Mouse (Mus musculus) embryonic facial prominence, embryonic 11.5 days (tissue): Measurements from ENCODE around the gene Cbr4. TPM values are rescaled to one million over a fixed set of nuclear protein-coding genes. Genes with fewer than 3 reads are reported as not detected.

ENCODE experiments used
- ATAC-seq: fragments of 200-750 bp; cut with Nextera tagmentation; replicated peaks from 2 replicates; pipeline ENCODE4 v1.8.0; 2017; ENCODE audit warnings: low read depth; ENCODE audit not compliant: insufficient number of reproducible peaks, low FRiP score, low TSS enrichment
- DNase-seq: peaks from one replicate; pipeline ENCODE4 v3.0.0-alpha.2; 2015; ENCODE audit warnings: low spot score
- H3K27ac ChIP-seq: fragments of 300-500 bp; sonication (generic); replicated peaks from 2 replicates; pipeline ENCODE4 v1.5.1; 2014; ENCODE audit warnings: mild to moderate bottlenecking, low read depth, low read length, control low read depth
- H3K27me3 ChIP-seq: fragments of 300-500 bp; sonication (generic); 2 replicates; pipeline ENCODE4 v1.6.1; 2014; ENCODE audit warnings: mild to moderate bottlenecking, low read length, moderate library complexity, mixed read lengths; ENCODE audit not compliant: control insufficient read depth, insufficient read depth
- H3K36me3 ChIP-seq: fragments of 300-500 bp; sonication (generic); replicated peaks from 2 replicates; pipeline ENCODE4 v1.6.1; 2014; ENCODE audit warnings: low read depth, mild to moderate bottlenecking, low read length, moderate library complexity, mixed read lengths; ENCODE audit not compliant: control insufficient read depth, insufficient read depth
- H3K4me1 ChIP-seq: fragments of 300-500 bp; sonication (generic); 2 replicates; pipeline ENCODE4 v1.6.1; 2014; ENCODE audit warnings: low read length, mixed read lengths; ENCODE audit not compliant: control insufficient read depth, insufficient read depth
- H3K4me2 ChIP-seq: fragments of 300-500 bp; sonication (generic); 2 replicates; pipeline ENCODE4 v1.6.1; 2014; ENCODE audit warnings: low read depth, mild to moderate bottlenecking, control low read depth, low read length, moderate library complexity
- H3K4me3 ChIP-seq: fragments of 300-500 bp; sonication (generic); 2 replicates; pipeline ENCODE4 v1.5.1; 2014; ENCODE audit warnings: low read depth, low read length, control low read depth
- H3K9ac ChIP-seq: fragments of 300-500 bp; sonication (generic); replicated peaks from 2 replicates; pipeline ENCODE4 v1.6.1; 2014; ENCODE audit warnings: mild to moderate bottlenecking, control low read depth, low read length
- H3K9me3 ChIP-seq: fragments of 300-500 bp; sonication (generic); replicated peaks from 2 replicates; pipeline ENCODE4 v1.6.1; 2016; ENCODE audit warnings: mild to moderate bottlenecking, low read length, inconsistent platforms, mixed read lengths; ENCODE audit not compliant: control insufficient read depth
- WGBS: fragments of 180-500 bp; shearing (Covaris S2); extraction: QIAGEN DNeasy Blood & Tissue Kit; methylation state at CpG from one replicate; pipeline ENCODE4 v1.1.7; 2014; 5-methylcytosine and 5-hydroxymethylcytosine counted together
- polyA plus RNA-seq: library from polyadenylated mRNA; unstranded; fragments of >200 nt; fragmentation: Nextera tagmentation; extraction: Ambion mirVana; gene quantifications from 2 replicates; pipeline ENCODE4 v1.2.1, GENCODE M21; 2014

The Cbr4 gene
- polyA plus RNA-seq, 1 experiment from 2014 or later = 35.1 TPM

GRCm38 (mm10) chr8:61527037-61527436 is 39.5 kb downstream of the Cbr4 start:
- ATAC-seq = no peak
- peaks cover 3% of the 10 kb centered on the region for H3K36me3 ChIP-seq
- WGBS = 90% methylated on average over 14 of the region's 14 CpGs

GRCm38 (mm10) chr8:61528197-61528596 is 40.7 kb downstream of the Cbr4 start:
- no peak overlapping the region for H3K4me2 ChIP-seq
- no peak overlapping the region for H3K9ac ChIP-seq
- no peaks in the 10 kb centered on the region for H3K4me1 ChIP-seq
- H3K27me3 ChIP-seq = no peaks in the 10 kb centered on the region
- no peak overlapping the region for H3K27ac ChIP-seq
- DNase-seq (no peak), ATAC-seq (no peak)
- H3K9me3 ChIP-seq = no peaks in the 10 kb centered on the region
- peaks cover 5% of the 10 kb centered on the region for H3K36me3 ChIP-seq
- WGBS = 93% methylated on average over 9 of the region's 9 CpGs
- no peak overlapping the region for H3K4me3 ChIP-seq

More at GRCm38 (mm10) chr8:61527037-61527436, 39.5 kb downstream of the Cbr4 start:
- H3K4me3 ChIP-seq = no peak overlapping the region
- H3K9me3 ChIP-seq = no peaks in the 10 kb centered on the region
- no peak overlapping the region for H3K4me2 ChIP-seq
- no peak overlapping the region for H3K9ac ChIP-seq
- H3K27me3 ChIP-seq = no peaks in the 10 kb centered on the region
- DNase-seq = no peak
- no peaks in the 10 kb centered on the region for H3K4me1 ChIP-seq
- no peak overlapping the region for H3K27ac ChIP-seq

- ATAC-seq (no peak), DNase-seq (no peak)
- no peak overlapping the region for H3K27ac ChIP-seq
- peaks cover 5% of the 10 kb centered on the region for H3K36me3 ChIP-seq
- H3K4me3 ChIP-seq = no peak overlapping the region
- H3K4me2 ChIP-seq = no peak overlapping the region
- H3K9me3 ChIP-seq = no peaks in the 10 kb centered on the region
- 86% methylated on average over 6 of the region's 6 CpGs for WGBS
- H3K4me1 ChIP-seq = no peaks in the 10 kb centered on the region
- H3K27me3 ChIP-seq = no peaks in the 10 kb centered on the region
- no peak overlapping the region for H3K9ac ChIP-seq
These were observed 41.1 kb downstream of the Cbr4 start for GRCm38 (mm10) chr8:61528642-61529041.

GRCm38 (mm10) chr8:61531944-61532795 is 44.6 kb downstream of the Cbr4 start:
- 60% methylated on average over 22 of the region's 22 CpGs for WGBS
- peaks cover 5% of the 10 kb centered on the region for H3K36me3 ChIP-seq
- H3K27me3 ChIP-seq = no peaks in the 10 kb centered on the region
- H3K9ac ChIP-seq = no peak overlapping the region
- no peaks in the 10 kb centered on the region for H3K4me1 ChIP-seq
- H3K4me2 ChIP-seq = no peak overlapping the region; the same call in 1 of the 2 replicates
- ATAC-seq (no peak), DNase-seq (no peak)
- no peak overlapping the region for H3K4me3 ChIP-seq
- H3K27ac ChIP-seq = no peak overlapping the region
- H3K9me3 ChIP-seq = no peaks in the 10 kb centered on the region

GRCm38 (mm10) chr8:61532831-61533230 is 45.3 kb downstream of the Cbr4 start:
- H3K36me3 ChIP-seq = peaks cover 5% of the 10 kb centered on the region
- ATAC-seq (no peak), DNase-seq (no peak)
- no peaks in the 10 kb centered on the region for H3K27me3 ChIP-seq
- no peak overlapping the region for H3K4me3 ChIP-seq
- H3K4me2 ChIP-seq = no peak overlapping the region; the same call in 1 of the 2 replicates
- H3K4me1 ChIP-seq = no peaks in the 10 kb centered on the region
- no peaks in the 10 kb centered on the region for H3K9me3 ChIP-seq
- H3K27ac ChIP-seq = no peak overlapping the region
- no peak overlapping the region for H3K9ac ChIP-seq
- 75% methylated on average over 5 of the region's 5 CpGs for WGBS

GRCm38 (mm10) chr8:61533356-61533926 is 45.9 kb downstream of the Cbr4 start:
- WGBS = 43% methylated on average over 16 of the region's 16 CpGs
- Histone ChIP-seq H3K36me3 (peaks cover 7% of the 10 kb centered on the region), H3K9me3 (no peaks in the 10 kb centered on the region)

DNA sequence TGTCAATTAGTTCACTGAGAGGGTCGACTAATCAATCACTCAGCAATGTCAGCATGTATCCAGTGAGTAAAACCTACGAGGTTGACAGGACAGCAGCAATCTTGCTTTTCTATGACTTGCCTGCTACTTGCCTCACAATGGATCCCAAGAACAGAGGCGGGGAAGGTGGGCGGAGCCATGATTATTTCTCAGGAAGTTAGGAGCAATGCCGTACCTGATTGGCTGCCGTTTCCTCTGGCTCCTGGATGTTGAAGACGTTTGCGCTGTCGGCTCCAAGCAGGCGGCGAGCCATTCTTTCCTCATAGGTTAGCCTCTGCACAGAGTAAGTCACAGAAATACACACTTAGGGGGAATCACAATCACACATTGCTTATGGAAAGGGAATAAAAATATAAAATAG is 47.9 kb downstream of the Cbr4 start:
- Histone ChIP-seq H3K9ac (no peak overlapping the region), H3K4me1 (no peaks in the 10 kb centered on the region), H3K4me3 (no peak overlapping the region), H3K36me3 (peaks cover 7% of the 10 kb centered on the region), H3K27me3 (no peaks in the 10 kb centered on the region), H3K9me3 (no peaks in the 10 kb centered on the region), H3K4me2 (no peak overlapping the region), H3K27ac (no peak overlapping the region)
- DNase-seq = no peak
- WGBS = 80% methylated on average over 11 of the region's 11 CpGs
- ATAC-seq = no peak

More at GRCm38 (mm10) chr8:61533356-61533926, 45.9 kb downstream of the Cbr4 start:
- no peak overlapping the region for H3K9ac ChIP-seq
- no peaks in the 10 kb centered on the region for H3K27me3 ChIP-seq
- DNase-seq = no peak
- no peak for ATAC-seq
- H3K27ac ChIP-seq = no peak overlapping the region
- no peak overlapping the region for H3K4me2 ChIP-seq
- H3K4me3 ChIP-seq = no peak overlapping the region
- no peaks in the 10 kb centered on the region for H3K4me1 ChIP-seq

GRCm38 (mm10) chr8:61537471-61537870 is 49.9 kb downstream of the Cbr4 start:
- H3K4me1 ChIP-seq = no peaks in the 10 kb centered on the region
- DNase-seq (no peak), ATAC-seq (no peak)
- 69% methylated on average over 5 of the region's 5 CpGs for WGBS
- H3K27ac ChIP-seq = no peak overlapping the region
- H3K4me2 ChIP-seq = no peak overlapping the region
- H3K36me3 ChIP-seq = peaks cover 2% of the 10 kb centered on the region; the same call in 1 of the 2 replicates
- no peak overlapping the region for H3K4me3 ChIP-seq
- no peak overlapping the region for H3K9ac ChIP-seq
- H3K27me3 ChIP-seq = no peaks in the 10 kb centered on the region
- H3K9me3 ChIP-seq = no peaks in the 10 kb centered on the region
